Mouse (Mus musculus): ENCODE data around the gene Nodal. TPM values are rescaled to one million over a fixed set of nuclear protein-coding genes. Genes with fewer than 3 reads are reported as not detected.

Nodal gene
- total RNA-seq (2021), result not detected
- long read RNA-seq, experiment 1, result 0 reads
- long read RNA-seq, experiment 2, result 0 reads

GRCm38 (mm10) chr10:61417672-61418071, at the start of gene Nodal:
Nodal (plus strand) TSS chr10:61417972.
- no peak for DNase-seq

GRCm38 (mm10) chr10:61369755-61370154, 48.0 kb upstream of the Nodal start:
- peak; percentile 47 for DNase-seq

GRCm38 (mm10) chr10:61370273-61370979, 47.3 kb upstream of the Nodal start:
- peak; percentile 73 for DNase-seq

- no peak for DNase-seq
These were observed 45.7 kb upstream of the Nodal start for GRCm38 (mm10) chr10:61371884-61372584.

GRCm38 (mm10) chr10:61372585-61372923, 45.2 kb upstream of the Nodal start:
- no peak for DNase-seq

GRCm38 (mm10) chr10:61374076-61374475, 43.7 kb upstream of the Nodal start:
- peak; percentile 36 for DNase-seq

GRCm38 (mm10) chr10:61374771-61375481, 42.8 kb upstream of the Nodal start:
- no peak for DNase-seq

GRCm38 (mm10) chr10:61378050-61378449, 39.7 kb upstream of the Nodal start:
- DNase-seq, result no peak

GRCm38 (mm10) chr10:61378698-61379097, 39.1 kb upstream of the Nodal start:
- no peak for DNase-seq

- no peak for DNase-seq
These were observed 38.3 kb upstream of the Nodal start for GRCm38 (mm10) chr10:61379340-61380040.

GRCm38 (mm10) chr10:61380186-61380585, 37.6 kb upstream of the Nodal start:
- DNase-seq, result peak; percentile 55

- DNase-seq, result no peak
These were observed 35.9 kb upstream of the Nodal start for GRCm38 (mm10) chr10:61381823-61382222.

- no peak for DNase-seq
These were observed 35.5 kb upstream of the Nodal start for GRCm38 (mm10) chr10:61382281-61382731.

- DNase-seq, result peak; percentile 87
These were observed 34.6 kb upstream of the Nodal start, which contains the start of gene Pald1 for GRCm38 (mm10) chr10:61383021-61383714. Pald1 (minus strand) TSS chr10:61383530.

- DNase-seq, result no peak
These were observed 34.1 kb upstream of the Nodal start for GRCm38 (mm10) chr10:61383715-61384047.

GRCm38 (mm10) chr10:61385174-61385573, 32.6 kb upstream of the Nodal start:
- no peak for DNase-seq

- DNase-seq, result no peak
These were observed 31.5 kb upstream of the Nodal start for GRCm38 (mm10) chr10:61386284-61386683.

GRCm38 (mm10) chr10:61389020-61389419, 28.8 kb upstream of the Nodal start:
- no peak for DNase-seq

- no peak for DNase-seq
These were observed 27.6 kb upstream of the Nodal start for GRCm38 (mm10) chr10:61390148-61390547.

- DNase-seq, result no peak
These were observed 25.2 kb upstream of the Nodal start for GRCm38 (mm10) chr10:61392584-61392983.

GRCm38 (mm10) chr10:61394476-61395136, 23.2 kb upstream of the Nodal start:
- no peak for DNase-seq

All from gastrocnemius, postnatal 25 days (tissue).